Mouse (Mus musculus): Measurements from ENCODE around the gene Fam98c. TPM values are rescaled to one million over a fixed set of nuclear protein-coding genes. Genes with fewer than 3 reads are reported as not detected.
"Not testable (repeated sequence)": the region's sequence is repeated elsewhere in the genome, so short reads cannot be mapped to it uniquely, and the experiment has no call there.

Gene Fam98c
- total RNA-seq (2021), result 10 to 100 TPM; 12.3 to 14.4 TPM

DNA sequence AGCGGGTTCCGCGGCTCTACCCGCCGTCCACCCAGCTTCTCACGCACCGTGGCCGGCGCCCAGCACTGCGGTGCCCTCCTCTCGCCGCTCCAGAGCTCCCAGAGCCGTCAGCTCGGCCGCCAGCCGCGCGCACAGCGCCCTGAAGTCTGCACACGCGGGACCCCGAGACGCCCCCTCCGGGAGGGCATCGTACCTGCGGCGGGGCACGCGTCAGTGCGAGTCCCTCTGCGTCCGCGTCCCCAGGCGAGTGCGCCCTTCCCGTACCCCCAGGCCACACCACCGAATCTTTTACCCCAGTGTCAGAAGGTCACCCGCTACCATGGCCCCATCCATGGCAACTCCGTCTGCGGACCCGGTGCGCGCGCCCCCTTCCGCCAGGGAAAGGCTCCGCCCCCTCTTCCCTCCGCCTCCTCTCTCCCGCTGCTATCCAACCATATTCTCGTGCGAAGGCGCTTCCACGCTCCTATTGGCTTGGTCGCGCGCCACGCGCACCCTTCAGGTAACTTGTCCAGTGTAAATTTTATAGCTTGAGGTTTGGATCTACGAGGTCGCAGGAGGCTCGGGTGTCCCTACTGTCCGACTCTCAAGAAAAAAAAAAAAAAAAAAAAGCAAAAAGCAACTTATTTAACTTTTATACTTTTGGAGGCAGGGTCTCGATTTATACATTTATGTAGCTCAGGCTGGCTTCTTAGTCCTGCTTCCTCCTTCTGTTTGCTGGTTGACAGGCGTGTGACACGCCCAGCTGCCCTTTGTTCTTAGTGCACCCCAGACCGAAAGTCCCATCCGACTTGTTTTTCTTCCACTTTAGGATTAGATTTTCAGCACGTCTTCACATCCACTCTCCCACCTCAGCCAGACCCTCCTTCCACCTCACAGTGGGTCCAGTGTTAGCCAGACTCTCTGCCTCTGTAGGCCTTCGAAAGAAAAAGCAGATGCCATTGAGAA is at the start of gene Fam98c:
Gene Fam98c, minus strand, starts transcription at position 397 of the 945 bp plus-strand sequence.
- intact Hi-C loops (cut with DNase I), result no loop called here
- peak; percentile 85 for DNase-seq

DNA sequence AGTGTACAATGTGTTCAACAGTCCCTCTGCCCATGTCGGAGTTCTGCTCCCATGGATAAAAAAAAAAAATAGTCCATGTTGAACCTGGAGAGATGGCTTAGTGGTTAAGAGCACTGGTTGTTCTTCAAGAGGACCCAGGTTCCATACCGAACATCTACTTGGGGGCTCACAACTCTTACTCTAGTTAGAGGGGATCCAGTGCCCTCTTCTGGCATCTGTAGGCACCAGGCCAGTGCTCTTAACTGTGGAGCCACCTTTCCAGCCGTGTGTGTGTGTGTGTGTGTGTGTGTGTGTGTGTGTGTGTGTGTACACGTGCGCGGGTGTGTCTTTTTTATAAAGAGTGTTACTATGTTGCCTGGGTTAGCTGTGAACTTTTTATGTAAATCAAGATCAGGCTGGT is 46.5 kb upstream of the Fam98c start:
- no peak for DNase-seq
- intact Hi-C loops (cut with DNase I), result no loop called here

DNA sequence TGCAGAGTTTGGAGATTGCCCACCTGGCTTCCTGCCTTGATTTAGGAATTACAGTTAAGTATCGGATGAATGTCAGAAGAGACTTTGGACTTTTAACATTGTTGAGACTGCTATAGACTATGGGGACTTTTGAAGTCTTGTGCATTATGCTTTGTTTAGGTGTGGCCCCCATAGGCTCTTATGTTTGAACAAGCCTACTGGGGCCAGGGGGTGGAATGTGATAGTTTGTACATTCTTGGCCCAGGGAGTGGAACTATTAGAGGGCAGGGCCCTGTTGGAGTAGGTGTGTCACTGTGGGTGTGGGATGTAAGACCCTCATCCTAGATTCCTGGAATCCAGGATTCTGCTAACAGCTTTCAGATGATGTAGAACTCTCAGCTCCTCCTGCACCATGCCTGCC is 38.2 kb upstream of the Fam98c start:
- intact Hi-C loops (cut with DNase I); DNase-seq: not testable (repeated sequence)

DNA sequence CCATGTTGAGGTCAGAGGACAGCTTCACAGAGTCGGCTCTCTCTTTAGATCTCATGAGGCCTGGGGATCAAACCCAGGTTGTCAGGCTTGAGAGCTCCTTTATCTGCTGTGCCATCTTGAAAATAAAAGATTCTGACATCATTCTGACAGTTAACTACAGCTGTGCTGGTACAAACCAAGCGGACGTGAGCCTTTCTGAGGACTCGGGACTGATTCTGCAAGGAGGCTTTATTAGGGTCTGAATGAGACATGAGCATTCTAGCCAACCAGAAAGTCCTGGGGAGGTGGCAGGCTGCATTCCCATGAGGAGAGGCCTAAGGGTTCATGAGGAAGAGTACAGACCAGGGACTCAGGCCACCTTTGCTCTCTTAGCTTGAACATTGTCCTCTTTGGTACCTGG is 25.3 kb upstream of the Fam98c start:
- DNase-seq; intact Hi-C loops (cut with DNase I): not testable (repeated sequence)

DNA sequence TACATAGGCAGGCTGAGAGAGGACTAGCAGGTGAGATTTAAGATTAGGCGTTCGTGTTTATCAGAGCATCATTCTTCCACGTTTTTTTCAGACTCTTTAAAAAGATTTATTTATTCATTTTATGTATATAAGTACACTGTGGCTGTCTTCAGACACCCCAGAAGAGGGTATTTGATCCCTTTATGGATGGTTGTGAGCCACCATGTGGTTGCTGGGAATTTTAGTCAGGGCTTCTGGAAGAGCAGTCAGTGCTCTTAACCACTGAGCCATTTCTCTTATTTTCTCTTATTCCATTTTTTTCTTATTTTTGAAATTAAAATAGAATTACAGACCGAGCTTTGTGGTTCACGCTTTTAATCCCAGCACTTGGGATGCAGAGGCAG is 24.8 kb upstream of the Fam98c start:
- DNase-seq, result no peak
- intact Hi-C loops (cut with DNase I), result no loop called here

DNA sequence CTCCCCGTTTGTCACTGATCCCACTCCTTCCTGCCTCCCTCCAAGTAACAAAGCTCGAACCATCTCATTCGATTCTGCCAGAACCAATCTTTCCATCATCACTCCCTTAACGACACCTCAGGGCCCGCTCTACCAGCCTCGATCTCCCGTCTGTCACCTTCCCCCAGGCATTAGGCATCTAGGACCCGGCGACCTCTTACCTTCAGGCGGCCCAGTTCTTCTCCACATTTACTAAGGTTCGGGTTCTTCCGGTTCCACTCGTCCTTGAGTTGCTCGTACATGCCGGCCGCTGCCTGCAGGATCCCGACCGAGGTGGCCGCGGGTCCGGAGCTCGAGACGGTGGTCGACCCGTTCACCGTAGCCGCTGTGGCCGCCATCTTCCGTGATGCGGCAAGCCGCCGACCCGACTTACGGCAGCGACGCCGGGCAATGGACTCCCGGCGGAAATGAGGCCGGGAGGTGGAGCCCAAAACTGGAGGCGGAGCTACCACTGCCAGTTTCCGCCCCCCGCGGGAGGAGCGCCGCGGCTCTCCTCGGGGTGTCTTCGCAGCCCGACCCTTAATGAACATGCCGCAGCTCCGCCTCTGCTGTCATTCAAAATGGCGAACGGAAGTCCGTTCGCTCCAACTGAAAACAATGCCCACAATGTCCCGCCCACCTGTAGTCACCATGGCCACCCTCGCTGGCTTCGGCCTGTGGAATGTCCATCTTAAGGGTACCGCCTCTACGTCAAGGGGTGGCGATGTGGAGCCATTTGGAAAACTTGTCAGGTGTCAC is 24.2 kb upstream of the Fam98c start, which contains the start of gene Psmd8:
Gene Psmd8, minus strand, starts transcription at position 625 of the 777 bp plus-strand sequence.
- DNase-seq, result peak; percentile 98
- intact Hi-C loops (cut with DNase I), result no loop called here

DNA sequence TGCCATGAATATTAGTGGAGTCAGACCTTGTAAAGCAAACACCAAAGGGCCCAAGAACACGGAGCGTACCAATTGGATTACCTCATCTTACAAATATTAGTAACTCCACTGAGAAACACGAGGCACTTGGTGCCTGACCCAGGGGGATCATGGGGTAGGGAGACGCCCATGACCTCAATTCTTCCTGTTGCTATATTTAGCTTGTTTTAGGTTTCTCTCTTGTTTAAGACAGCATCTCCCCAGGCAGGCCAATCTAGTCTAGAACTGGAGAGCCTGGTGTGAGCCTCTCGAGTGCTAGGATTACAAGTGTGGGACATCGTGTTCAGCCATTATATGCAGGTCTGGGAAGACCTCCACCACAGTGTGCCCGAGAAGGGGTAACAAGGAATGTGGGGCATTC is 23.3 kb upstream of the Fam98c start:
- intact Hi-C loops (cut with DNase I), result no loop called here
- no peak for DNase-seq

DNA sequence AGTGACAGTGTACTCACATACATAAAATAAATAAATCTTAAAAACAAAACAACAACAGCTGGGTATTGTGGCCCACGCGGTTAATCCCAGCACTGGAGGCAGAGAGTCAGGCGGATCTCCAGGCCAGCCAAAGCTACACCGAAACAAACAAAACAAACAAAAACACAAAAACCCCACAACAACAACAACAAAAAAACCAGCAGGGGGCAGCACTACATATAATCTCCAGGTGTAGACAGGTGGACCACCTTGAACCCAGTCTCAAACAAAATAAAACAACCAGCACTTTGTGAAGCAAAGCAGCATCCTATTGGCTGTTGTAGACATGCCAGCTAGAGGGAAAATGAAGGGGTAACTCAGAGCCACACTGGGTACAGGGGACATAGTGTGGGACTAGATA is 22.1 kb upstream of the Fam98c start:
- intact Hi-C loops (cut with DNase I), result no loop called here

DNA sequence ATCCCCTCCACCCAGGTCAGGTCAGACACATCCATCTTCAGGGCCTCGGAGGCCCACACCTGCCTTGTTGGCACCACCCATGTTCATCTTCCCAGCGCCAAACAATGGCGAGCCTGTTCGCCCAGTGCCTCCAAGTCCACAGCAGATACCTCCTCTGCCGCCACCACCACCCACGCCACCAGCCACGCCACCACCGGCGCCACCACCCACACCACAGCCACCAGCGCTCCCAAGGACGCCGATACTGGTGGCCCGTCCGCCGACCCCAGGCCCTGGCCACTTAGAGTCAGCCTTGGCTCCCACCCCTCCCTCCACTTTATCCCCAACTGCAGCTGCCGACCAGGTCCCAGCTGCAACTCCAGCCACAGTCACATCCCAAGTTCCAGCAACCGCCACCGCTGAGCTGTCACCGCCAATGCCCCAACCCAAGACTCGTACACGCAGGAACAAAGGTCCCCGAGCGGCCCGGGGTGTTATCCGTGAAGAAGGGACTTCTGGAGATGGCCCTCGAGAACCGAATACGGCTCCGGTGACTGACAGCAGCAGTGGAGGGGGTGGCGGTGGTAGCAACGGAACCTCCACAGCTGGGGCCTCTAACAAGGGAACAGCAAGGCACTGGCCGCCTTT is 16.5 kb upstream of the Fam98c start:
- intact Hi-C loops (cut with DNase I), result loop anchor here (5.0 kb wide), 1 partner anchor 130 kb away; the partner anchor contains the start of gene Dpf1

More for the DNA sequence above, 22.1 kb upstream of the Fam98c start:
- DNase-seq, result no peak

DNA sequence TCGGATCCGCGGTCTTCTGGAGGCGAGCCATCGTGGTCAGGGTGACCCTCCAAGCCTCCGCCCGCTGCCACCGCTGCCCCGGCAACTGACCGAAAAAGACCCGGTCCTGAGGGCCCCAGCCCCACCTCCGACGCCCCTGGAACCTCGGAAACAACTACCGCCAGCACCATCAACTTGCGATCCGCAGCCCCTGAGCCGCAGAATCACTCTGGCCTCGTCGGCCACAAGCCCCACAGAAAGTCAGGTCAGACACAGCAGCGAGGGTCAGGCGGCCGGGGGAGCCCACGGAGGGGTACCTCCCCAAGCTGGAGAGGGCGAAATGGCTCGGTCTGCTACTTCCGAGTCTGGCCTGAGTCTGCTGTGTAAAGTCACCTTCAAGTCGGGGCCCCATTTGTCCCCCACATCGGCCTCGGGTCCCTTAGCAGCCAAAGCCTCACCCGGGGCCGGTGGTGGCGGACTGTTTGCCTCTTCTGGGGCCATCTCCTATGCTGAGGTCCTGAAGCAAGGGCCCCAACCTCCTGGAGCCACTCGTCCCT is 15.6 kb upstream of the Fam98c start:
- intact Hi-C loops (cut with DNase I), result loop anchor here (5.0 kb wide), 1 partner anchor 131 kb away; the partner anchor contains the start of gene Dpf1
- DNase-seq, result no peak

More for the DNA sequence above, 16.5 kb upstream of the Fam98c start:
- no peak for DNase-seq

DNA sequence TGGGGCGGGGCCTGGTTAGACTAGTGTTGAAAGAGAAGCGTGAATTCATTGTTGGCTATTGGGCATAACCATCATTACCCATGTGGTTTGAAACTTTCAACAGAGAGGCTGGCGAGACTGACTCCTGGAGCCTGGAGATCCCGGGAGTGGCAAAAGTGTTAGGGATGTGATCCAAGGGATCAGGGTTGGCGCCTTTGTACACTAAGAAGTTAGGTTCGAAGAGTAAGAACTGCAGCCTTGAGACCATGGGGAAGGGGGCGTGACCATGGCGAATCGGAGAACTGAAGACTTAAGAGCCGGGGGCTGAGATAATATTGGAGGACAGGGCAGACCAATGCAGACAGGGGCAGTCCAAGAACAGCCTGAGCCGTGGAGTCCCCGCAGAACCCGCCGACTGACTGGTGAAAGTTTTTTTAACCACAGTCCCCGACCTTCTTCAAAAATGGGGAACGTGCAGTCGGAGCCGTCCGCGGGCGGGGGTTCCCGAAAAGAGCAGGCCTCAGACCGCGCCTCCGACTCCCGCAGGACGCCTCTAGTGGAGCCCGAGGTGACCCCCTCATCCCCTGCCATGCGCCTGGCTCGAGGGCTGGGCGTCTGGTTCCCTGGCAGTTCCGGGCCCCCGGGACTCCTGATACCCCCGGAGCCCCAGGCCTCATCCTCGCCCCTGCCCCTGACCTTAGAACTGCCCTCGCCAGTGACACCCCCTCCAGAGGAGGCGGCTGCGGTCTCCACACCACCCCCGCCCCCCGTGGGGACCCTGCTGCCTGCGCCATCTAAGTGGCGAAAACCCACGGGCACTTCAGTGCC is 14.9 kb upstream of the Fam98c start:
- intact Hi-C loops (cut with DNase I), result loop anchor here (5.0 kb wide), 1 partner anchor 131 kb away; the partner anchor contains the start of gene Dpf1
- peak; percentile 39 for DNase-seq

DNA sequence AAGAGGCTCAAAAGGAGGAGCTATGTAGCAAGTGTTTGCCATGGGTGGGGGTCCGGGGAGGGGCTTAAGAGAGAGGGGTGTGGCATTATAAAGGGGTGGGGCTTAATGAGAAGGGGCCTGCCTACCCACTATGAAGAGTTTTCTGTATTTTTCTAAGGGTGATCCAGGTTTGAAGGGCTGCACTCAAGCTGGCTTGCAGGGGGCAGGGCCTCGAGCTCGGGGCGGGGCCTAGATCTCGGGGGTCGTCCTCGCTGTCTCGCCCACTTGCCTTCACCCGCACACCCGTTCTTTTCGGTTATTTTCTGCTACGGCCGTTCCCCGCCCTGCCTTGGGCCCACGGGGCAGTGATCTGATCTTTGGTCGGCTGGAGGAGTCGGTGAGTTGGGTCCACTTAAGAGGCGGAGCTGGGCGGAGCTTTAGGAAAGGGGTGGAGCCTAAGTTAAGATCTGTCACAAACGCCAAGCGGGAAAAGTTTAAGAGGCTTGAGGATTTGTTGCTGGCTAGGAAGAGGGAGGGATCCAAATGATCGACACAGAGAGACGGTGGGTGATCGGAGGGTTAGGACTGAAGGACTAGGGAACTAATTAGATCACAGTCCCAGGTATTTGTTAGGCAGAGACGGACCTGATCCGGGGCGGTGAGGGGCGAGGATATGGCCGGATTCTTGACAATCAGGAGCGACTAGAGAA is 14.2 kb upstream of the Fam98c start, which contains the start of the genes Ggn and Spred3:
Gene Ggn, plus strand, starts transcription at position 145 of the 689 bp plus-strand sequence.
Gene Spred3, minus strand, starts transcription at position 346 of the 689 bp plus-strand sequence.
- DNase-seq, result peak; percentile 61
- intact Hi-C loops (cut with DNase I), result loop anchor here (5.0 kb wide), 1 partner anchor 132 kb away; the partner anchor contains the start of gene Dpf1

DNA sequence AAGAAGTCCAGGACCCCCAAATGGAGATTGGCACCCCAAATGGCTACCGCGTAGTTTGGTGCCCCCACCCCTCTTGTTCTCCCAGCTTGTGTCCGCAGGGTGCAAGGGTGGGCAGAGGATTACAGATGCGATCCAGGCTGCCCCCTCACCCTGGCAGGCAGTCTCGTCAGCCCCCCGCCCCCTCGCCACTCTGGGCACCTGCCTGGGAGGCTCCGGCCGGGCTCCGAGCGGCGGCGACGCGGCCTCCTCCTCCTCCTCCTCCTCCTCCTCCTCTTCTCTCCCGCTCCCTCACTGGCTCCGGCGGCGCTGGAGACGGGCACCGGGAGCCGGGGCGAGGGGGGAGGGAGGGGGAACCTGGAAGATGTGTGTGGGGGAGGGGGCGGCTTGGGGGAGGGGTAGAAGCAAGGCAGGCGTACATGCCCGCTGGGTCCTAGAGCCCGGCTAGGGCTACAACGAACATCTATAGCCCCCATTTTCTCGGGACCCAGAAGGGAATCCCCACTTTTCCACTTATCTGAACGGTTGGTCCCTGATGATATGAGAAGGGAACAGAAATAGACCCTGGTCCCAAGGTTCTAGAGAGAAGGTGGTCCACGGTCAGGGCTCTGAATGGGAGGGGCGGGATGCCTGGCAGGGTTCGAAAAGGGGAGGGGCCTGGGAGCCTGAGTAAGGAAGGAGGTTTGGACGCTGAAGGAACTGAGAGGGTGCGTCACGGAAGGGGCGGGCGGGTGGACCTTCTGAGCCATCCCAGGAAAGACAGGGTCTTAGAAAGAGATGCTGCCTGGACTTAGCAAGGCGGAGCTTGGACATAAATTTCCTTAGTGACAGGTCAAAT is 13.4 kb upstream of the Fam98c start:
- DNase-seq, result peak; percentile 92
- intact Hi-C loops (cut with DNase I), result loop anchor here (5.0 to 10.0 kb wide), 2 partner anchors 105 to 133 kb away; partner anchors contain the start of gene Dpf1

DNA sequence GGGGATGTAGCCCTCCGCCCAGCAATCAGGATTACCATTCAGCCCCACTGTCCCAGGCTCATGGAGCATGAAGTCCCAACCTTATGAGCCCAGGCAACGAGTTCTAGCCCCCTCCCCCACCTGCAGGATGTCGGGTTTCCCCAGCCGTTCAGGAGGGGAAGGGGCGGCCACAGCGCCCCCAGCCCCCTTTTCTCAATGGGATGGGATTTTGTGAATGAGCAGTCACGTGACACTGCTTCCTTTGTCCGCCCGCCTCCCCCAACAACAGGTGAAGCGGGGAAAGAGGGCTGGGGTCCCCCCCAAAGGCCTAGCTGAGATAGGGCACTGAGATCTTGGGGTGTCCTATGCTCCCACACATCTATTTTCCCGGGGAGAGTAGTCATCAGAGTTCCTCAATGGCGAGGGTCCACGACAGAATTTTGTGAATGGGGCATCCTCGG is 12.8 kb upstream of the Fam98c start:
- DNase-seq, result peak; percentile 61
- intact Hi-C loops (cut with DNase I), result loop anchor here (10.0 kb wide), 1 partner anchor 104 kb away; no protein-coding TSS in a partner anchor

DNA sequence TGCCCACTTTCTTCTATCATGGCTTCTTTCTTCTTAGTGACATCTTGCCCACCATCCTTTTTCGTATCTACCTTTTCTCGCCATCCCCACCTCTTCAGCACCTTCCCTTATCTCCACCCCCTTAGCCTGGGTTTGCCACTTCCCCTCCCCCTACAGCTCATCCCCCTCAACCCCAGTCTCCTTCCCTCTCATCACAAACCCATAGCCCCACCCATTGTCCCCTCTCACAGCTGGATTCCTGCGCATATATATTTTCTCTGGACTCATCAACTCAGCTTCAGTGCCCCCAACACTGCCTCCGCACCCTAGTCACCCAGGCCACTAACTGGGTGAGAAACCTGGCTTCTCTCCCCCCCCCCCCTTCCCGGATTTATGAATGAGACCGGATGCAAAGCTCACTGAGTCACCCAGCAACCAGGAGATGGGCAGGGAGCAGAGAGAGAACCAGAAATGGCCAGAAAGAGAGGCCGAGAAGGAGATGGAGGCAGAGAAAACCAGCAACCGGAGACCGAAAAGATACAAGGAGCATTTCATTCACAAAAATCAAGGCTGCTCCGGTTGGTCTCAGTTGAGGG is 12.2 kb upstream of the Fam98c start:
- DNase-seq, result no peak
- intact Hi-C loops (cut with DNase I), result loop anchor here (10.0 kb wide), 1 partner anchor 103 kb away; no protein-coding TSS in a partner anchor

DNA sequence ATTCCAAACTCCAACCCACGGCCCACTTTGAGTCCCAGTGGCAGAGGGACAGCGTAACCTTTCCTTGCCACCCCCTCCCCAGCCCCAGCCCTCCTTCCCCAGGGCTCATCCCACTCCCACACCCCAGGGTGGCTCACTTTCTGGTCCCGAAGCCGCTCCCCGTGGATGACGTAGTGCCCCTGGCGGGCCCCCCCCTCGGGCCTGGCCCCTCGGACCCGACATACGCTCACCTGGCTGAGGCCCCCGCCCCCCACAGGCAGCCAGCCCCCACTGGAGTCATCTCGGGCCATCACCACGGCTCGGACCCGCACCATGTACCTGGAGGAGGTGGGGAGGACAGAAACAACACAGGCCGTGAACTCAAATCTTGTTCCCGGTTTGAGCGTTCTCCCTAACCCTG is 11.6 kb upstream of the Fam98c start:
- intact Hi-C loops (cut with DNase I), result loop anchor here (10.0 kb wide), 1 partner anchor 103 kb away; no protein-coding TSS in a partner anchor
- no peak for DNase-seq
